13 mouse cellular contexts compared by ENCODE assay signal in genomic region chr5:64780778-64781177, GRCm38 (mm10). TPM values are rescaled to one million over a fixed set of nuclear protein-coding genes. Genes with fewer than 3 reads are reported as not detected.
DNase-seq lines count a peak whose midpoint lies in the region; TF ChIP-seq lines count a peak whose summit lies in the region.
"Had no signal": no experiment of that assay in that cellular context is flagged by ENCODE, and none has a peak within 500 bp of the region (broad histone marks: within the 10 kb centered on the region; RNA-seq: fewer than 3 reads in every experiment).

No protein-coding gene starts in this region.

- H3K4me3 ChIP-seq in bone marrow macrophage, adult 2 months (ENCODE audit: insufficient read depth, low read length) = no peak overlapping the region
- peak overlapping the region; percentile 9; the same call in 1 of the 2 replicates for H3K4me3 ChIP-seq in thymus, adult 2 months (ENCODE audit: control insufficient read depth, insufficient read depth, low read length)
- H3K4me3 ChIP-seq in gastrocnemius, adult 2 months = no peak overlapping the region
- H3K4me3 ChIP-seq: embryonic facial prominence, embryonic 13.5 days; hindbrain, embryonic 13.5 days; myocyte had no signal

- no peaks in the 10 kb centered on the region for H3K27me3 ChIP-seq in thymus, adult 2 months (ENCODE audit: control insufficient read depth, insufficient read depth, low read length)
- H3K27me3 ChIP-seq: CH12.LX; embryonic facial prominence, embryonic 13.5 days; hindbrain, embryonic 13.5 days had no signal

- TF ChIP-seq POLR2A in bone marrow macrophage, adult 2 months (IDR thresholded peaks at IDR 0.05; ENCODE audit: borderline replicate concordance, low read depth, low read length) = no peak
- TF ChIP-seq POLR2A in thymus, adult 2 months (IDR thresholded peaks at IDR 0.05; ENCODE audit: control insufficient read depth, extremely low read depth, insufficient read depth, low read length, poor library complexity) = no peak

- H3K36me3 ChIP-seq in thymus, adult 2 months (ENCODE audit: control insufficient read depth, insufficient read depth, low read length) = no peaks in the 10 kb centered on the region
- H3K36me3 ChIP-seq: embryonic facial prominence, embryonic 13.5 days; hindbrain, embryonic 13.5 days had no signal

- intact Hi-C loops in heart, postnatal 25 days (cut with DNase I) = no loop called here
- intact Hi-C loops in gastrocnemius, adult 2 months (cut with DNase I) = no loop called here

- no peak for TF ChIP-seq CTCF in bone marrow macrophage, adult 2 months (IDR thresholded peaks at IDR 0.05; ENCODE audit: low read depth, low read length)
- TF ChIP-seq CTCF in thymus, adult 2 months (IDR thresholded peaks at IDR 0.05; ENCODE audit: borderline replicate concordance, control insufficient read depth, extremely low read depth, insufficient read depth, low read length, poor library complexity) = no peak
- no peak for TF ChIP-seq CTCF in gastrocnemius, adult 2 months (IDR thresholded peaks at IDR 0.05)

- DNase-seq in heart, adult 8-10 months (ENCODE audit: low spot score) = peak; percentile 6
- DNase-seq in heart, postnatal 25 days (ENCODE audit: low spot score) = no peak
- peak; percentile 62 for DNase-seq in lung, postnatal 36 days
- DNase-seq in thymus, adult 2 months = peak; percentile 59
- no peak for DNase-seq in cerebellum, postnatal 36 days
- no peak for DNase-seq in frontal cortex, postnatal 25 days (ENCODE audit: low spot score in 2 of 2)
- no peak for DNase-seq in gastrocnemius, adult 2 months
- DNase-seq: kidney, postnatal 4 days had no signal

- H3K4me1 ChIP-seq in bone marrow macrophage, adult 2 months (ENCODE audit: control insufficient read depth, insufficient read depth, low read length) = peaks cover 11% of the 10 kb centered on the region
- H3K4me1 ChIP-seq in thymus, adult 2 months (replicated peaks; ENCODE audit: control insufficient read depth, insufficient read depth, low read length) = peaks cover 18% of the 10 kb centered on the region
- H3K4me1 ChIP-seq: embryonic facial prominence, embryonic 13.5 days; hindbrain, embryonic 13.5 days had no signal

- H3K27ac ChIP-seq in bone marrow macrophage, adult 2 months (ENCODE audit: insufficient read depth, low read depth, low read length) = peak overlapping the region; percentile 86
- H3K27ac ChIP-seq in thymus, adult 2 months (ENCODE audit: control insufficient read depth, insufficient read depth, low read length) = peak overlapping the region; percentile 83
- no peak overlapping the region for H3K27ac ChIP-seq in gastrocnemius, adult 2 months
- H3K27ac ChIP-seq: embryonic facial prominence, embryonic 13.5 days; hindbrain, embryonic 13.5 days had no signal

- WGBS in thymus, adult 2 months = 14% methylated on average over 7 of the region's 7 CpGs

RNA-seq across cellular contexts. Expression of gene Klf3, which starts 22.4 kb away (rescaled TPM):
- 10 to 100 TPM; 35.2 to 51.2 (median 39.9) TPM for total RNA-seq in heart, adult 8-10 months (2022)
- total RNA-seq in heart, postnatal 25 days (2021) = 10 to 100 TPM; 43.6 to 55.6 TPM
- 52.7 and 61.6 TPM in 2 replicates for polyA plus RNA-seq in bone marrow macrophage, adult 2 months (2012; ENCODE audit: insufficient read depth, insufficient read length, missing spikeins)
- polyA plus RNA-seq in thymus, adult 2 months (2012; rRNA removed) = 175 and 197 TPM in 2 replicates
- 10 to 100 TPM; 18.2 to 20.4 TPM for total RNA-seq in gastrocnemius, adult 2 months (2021)

Comparison
In these comparisons a context has a peak if more than half of its experiments do, and no peak if none do; other contexts are left out.
1. DNase-seq: peak in heart, adult 8-10 months (single experiment), lung, postnatal 36 days (single experiment) and thymus, adult 2 months (single experiment); none in heart, postnatal 25 days (single experiment), cerebellum, postnatal 36 days (0 of 2), frontal cortex, postnatal 25 days (0 of 2) and gastrocnemius, adult 2 months (single experiment).